Mouse (Mus musculus) G1E (cell line): ENCODE measurements around the gene Gm45713. TPM values are rescaled to one million over a fixed set of nuclear protein-coding genes. Genes with fewer than 3 reads are reported as not detected.

Experiments used
- ATAC-seq: 2 replicates; pipeline ENCODE4 v1.8.0; 2016; ENCODE audit warnings: mild to moderate bottlenecking; ENCODE audit not compliant: insufficient number of reproducible peaks, poor library complexity, low FRiP score, severe bottlenecking; ENCODE audit errors: extremely low read depth
- DNase-seq: peaks from one replicate; pipeline ENCODE4 v3.0.0; 2012; ENCODE audit warnings: low spot score
- H3K27me3 ChIP-seq: 2 replicates; pipeline ENCODE4 v1.6.1; 2012; ENCODE audit warnings: mild to moderate bottlenecking, low read length, inconsistent platforms; ENCODE audit not compliant: insufficient read depth
- H3K36me3 ChIP-seq: replicated peaks from 2 replicates; pipeline ENCODE3; 2012; ENCODE audit warnings: mild to moderate bottlenecking, inconsistent platforms
- H3K4me1 ChIP-seq: 2 replicates; pipeline ENCODE4 v1.6.1; 2012; ENCODE audit warnings: low read depth, low read length, inconsistent platforms, mixed read lengths; ENCODE audit not compliant: insufficient read depth
- H3K4me3 ChIP-seq: 2 replicates; pipeline ENCODE4 v1.5.1; 2012; ENCODE audit warnings: low read depth, mild to moderate bottlenecking, inconsistent platforms, low read length, moderate library complexity, mixed read lengths
- H3K9me3 ChIP-seq: replicated peaks from 2 replicates; pipeline ENCODE4 v1.6.1; 2012; ENCODE audit warnings: inconsistent platforms
- CTCF ChIP-seq: IDR thresholded peaks from 2 replicates; pipeline ENCODE4 v1.5.1; 2012; ENCODE audit warnings: low read depth, low read length, inconsistent platforms, mixed read lengths
- GATA1 ChIP-seq: IDR thresholded peaks from 2 replicates; pipeline ENCODE4 v1.6.1; 2012; ENCODE audit warnings: borderline replicate concordance, low read length, inconsistent platforms, mixed read lengths
- GATA2 ChIP-seq: IDR thresholded peaks from 2 replicates; pipeline ENCODE4 v1.6.1; 2012; ENCODE audit warnings: low read depth, low read length, inconsistent platforms, borderline replicate concordance
- POLR2AphosphoS5 ChIP-seq: IDR thresholded peaks from 2 replicates; pipeline ENCODE4 v1.6.1; 2012; ENCODE audit warnings: low read depth, low read length, inconsistent platforms; ENCODE audit not compliant: insufficient replicate concordance
- TAL1 ChIP-seq: conservative IDR thresholded peaks from 2 replicates; pipeline ENCODE4 v1.6.1; 2012; ENCODE audit warnings: low read depth, low read length, inconsistent platforms, mixed read lengths
- polyA plus RNA-seq: library from polyadenylated mRNA; stranded (reverse); fragments of >175 nt; gene quantifications from 2 replicates; pipeline ENCODE4 v1.2.3, GENCODE M21; 2012
- total RNA-seq, 2 experiments: library from RNA; stranded (forward) in 1 of 2; stranded (reverse) in 1 of 2; fragments of 200-1000 nt in 1 of 2; fragments of >200 nt in 1 of 2; fragmentation: Nextera tagmentation in 1 of 2; gene quantifications; 2 replicates each; pipeline ENCODE4 v1.2.3; 2014 to 2017

Gene Gm45713
- total RNA-seq (2014; fragmentation: Nextera tagmentation) (not detected in 2 replicates), total RNA-seq (2017) (0.16 and 0.23 TPM in 2 replicates), polyA plus RNA-seq (1.0 and 1.3 TPM in 2 replicates)

GRCm38 (mm10) chr7:45135993-45136567 is at the start of gene Gm45713, which contains the start of gene Flt3l:
Gm45713 (minus strand) TSS chr7:45136231.
Flt3l (minus strand) TSS chr7:45136432.
- H3K36me3 ChIP-seq = peaks cover 48% of the 10 kb centered on the region
- peak; percentile 86 for DNase-seq
- ATAC-seq = peak; percentile 24

GRCm38 (mm10) chr7:45183672-45184071 is 47.6 kb upstream of the Gm45713 start:
- Histone ChIP-seq H3K9me3 (no peaks in the 10 kb centered on the region), H3K27me3 (peaks cover 89% of the 10 kb centered on the region), H3K4me1 (peaks cover 21% of the 10 kb centered on the region), H3K36me3 (no peaks in the 10 kb centered on the region), H3K4me3 (no peak overlapping the region)
- ATAC-seq = no peak
- TF ChIP-seq TAL1 (no peak), CTCF (no peak), GATA1 (no peak), POLR2AphosphoS5 (no peak), GATA2 (no peak)
- DNase-seq = no peak

More at GRCm38 (mm10) chr7:45135993-45136567, at the start of gene Gm45713, which contains the start of gene Flt3l:
- H3K4me3 ChIP-seq = peak within 1 kb of the TSS; percentile 71
- no peaks in the 10 kb centered on the region for H3K27me3 ChIP-seq
- H3K4me1 ChIP-seq = peaks cover 86% of the 10 kb centered on the region
- no peak for TF ChIP-seq TAL1
- peak; percentile 89 for TF ChIP-seq CTCF
- TF ChIP-seq POLR2AphosphoS5 = no peak
- TF ChIP-seq GATA1 = no peak
- H3K9me3 ChIP-seq = peaks cover 3% of the 10 kb centered on the region; the same call in 1 of the 2 replicates

- no peak for ATAC-seq
- H3K27me3 ChIP-seq = peaks cover 90% of the 10 kb centered on the region
- H3K36me3 ChIP-seq = no peaks in the 10 kb centered on the region
- peaks cover 24% of the 10 kb centered on the region for H3K4me1 ChIP-seq
- no peak for DNase-seq
- no peak for TF ChIP-seq GATA2
- no peak for TF ChIP-seq TAL1
- no peak for TF ChIP-seq GATA1
- no peak for TF ChIP-seq POLR2AphosphoS5
- H3K4me3 ChIP-seq = peak overlapping the region; percentile 69; the same call in 1 of the 2 replicates
- H3K9me3 ChIP-seq = no peaks in the 10 kb centered on the region
Observed at GRCm38 (mm10) chr7:45182606-45183005, 46.6 kb upstream of the Gm45713 start.

- DNase-seq (peak; percentile 99), ATAC-seq (peak; percentile 99)
- peaks cover 24% of the 10 kb centered on the region for H3K4me1 ChIP-seq
- H3K4me3 ChIP-seq = peak overlapping the region; percentile 69
- H3K27me3 ChIP-seq = peaks cover 91% of the 10 kb centered on the region
- TF ChIP-seq POLR2AphosphoS5 (no peak), CTCF (no peak), GATA2 (no peak), TAL1 (no peak), GATA1 (no peak)
- H3K9me3 ChIP-seq = no peaks in the 10 kb centered on the region
- no peaks in the 10 kb centered on the region for H3K36me3 ChIP-seq
Observed at GRCm38 (mm10) chr7:45182199-45182601, 46.2 kb upstream of the Gm45713 start.

GRCm38 (mm10) chr7:45181540-45181939 is 45.5 kb upstream of the Gm45713 start:
- DNase-seq (peak; percentile 40), ATAC-seq (no peak)
- Histone ChIP-seq H3K27me3 (peaks cover 91% of the 10 kb centered on the region), H3K9me3 (no peaks in the 10 kb centered on the region), H3K4me3 (peak overlapping the region; percentile 69; the same call in 1 of the 2 replicates), H3K4me1 (peaks cover 24% of the 10 kb centered on the region), H3K36me3 (no peaks in the 10 kb centered on the region)
- no peak for TF ChIP-seq CTCF
- TF ChIP-seq TAL1 = no peak
- no peak for TF ChIP-seq GATA1
- TF ChIP-seq GATA2 = no peak
- no peak for TF ChIP-seq POLR2AphosphoS5

- Histone ChIP-seq H3K4me3 (peak within 1 kb of the TSS; percentile 69; the same call in 1 of the 2 replicates), H3K9me3 (no peaks in the 10 kb centered on the region)
Observed at GRCm38 (mm10) chr7:45180896-45181477, 45.0 kb upstream of the Gm45713 start, which contains the start of gene Pth2. Pth2 (plus strand) TSS chr7:45180995.

GRCm38 (mm10) chr7:45179469-45179868 is 43.4 kb upstream of the Gm45713 start, which contains the start of gene Gfy:
Gfy (minus strand) TSS chr7:45179569.
- Histone ChIP-seq H3K9me3 (no peaks in the 10 kb centered on the region), H3K36me3 (no peaks in the 10 kb centered on the region), H3K4me1 (peaks cover 33% of the 10 kb centered on the region), H3K4me3 (no peak within 1 kb of the TSS), H3K27me3 (peaks cover 90% of the 10 kb centered on the region)
- ATAC-seq (no peak), DNase-seq (no peak)
- TF ChIP-seq GATA1 (no peak), TAL1 (no peak), GATA2 (no peak), CTCF (no peak), POLR2AphosphoS5 (no peak)

More at GRCm38 (mm10) chr7:45180896-45181477, 45.0 kb upstream of the Gm45713 start, which contains the start of gene Pth2:
- peaks cover 91% of the 10 kb centered on the region for H3K27me3 ChIP-seq
- DNase-seq = no peak
- H3K4me1 ChIP-seq = peaks cover 24% of the 10 kb centered on the region
- TF ChIP-seq TAL1 (no peak), GATA2 (no peak), CTCF (no peak), GATA1 (no peak), POLR2AphosphoS5 (no peak)
- H3K36me3 ChIP-seq = no peaks in the 10 kb centered on the region
- no peak for ATAC-seq
